Mouse (Mus musculus) megakaryocyte, embryonic 14.5 days (primary cell): ENCODE data around the gene Zswim9.

Source experiments
- FLI1 ChIP-seq: IDR thresholded peaks from 2 replicates; pipeline ENCODE4 v1.6.1; 2012; ENCODE audit warnings: low read length, inconsistent platforms, mixed read lengths
- GATA1 ChIP-seq: IDR thresholded peaks from 3 replicates; pipeline ENCODE4 v1.6.1; 2012; ENCODE audit warnings: mixed read lengths, low read length, inconsistent platforms, borderline replicate concordance

GRCm38 (mm10) chr7:13290041-13290675 lies 11.6 kb upstream of the Zswim9 start:
- TF ChIP-seq GATA1 (no peak), FLI1 (no peak)
